Mouse (Mus musculus): ENCODE measurements around the gene Ovol1. TPM values are rescaled to one million over a fixed set of nuclear protein-coding genes. Genes with fewer than 3 reads are reported as not detected.

Ovol1 gene
- polyA plus RNA-seq, 1 experiment from 2014 or later: 0.22 TPM

GRCm38 (mm10) chr19:5566316-5566715 lies 5.9 kb upstream of the Ovol1 start:
- H3K4me1 ChIP-seq (replicated peaks; ENCODE audit: control insufficient read depth, insufficient read depth, low read length): peaks cover 20% of the 10 kb centered on the region
- H3K4me2 ChIP-seq: no peak overlapping the region; the same call in 1 of the 2 replicates
- 54% methylated on average over 5 of the region's 5 CpGs for WGBS
- no peak overlapping the region for H3K27ac ChIP-seq (ENCODE audit: low read depth, low read length)
- DNase-seq (ENCODE audit: low spot score) (no peak), ATAC-seq (replicated peaks; ENCODE audit: low FRiP score) (no peak)
- peaks cover 47% of the 10 kb centered on the region for H3K27me3 ChIP-seq (replicated peaks; ENCODE audit: control insufficient read depth, insufficient read depth, low read length)
- no peak overlapping the region for H3K9ac ChIP-seq (ENCODE audit: low read depth, low read length)
- peak overlapping the region; percentile 83; the same call in 1 of the 2 replicates for H3K4me3 ChIP-seq (ENCODE audit: low read depth, low read length)
- no peaks in the 10 kb centered on the region for H3K36me3 ChIP-seq (ENCODE audit: control insufficient read depth, insufficient read depth, low read length)
- H3K9me3 ChIP-seq (ENCODE audit: control insufficient read depth, low read length): no peaks in the 10 kb centered on the region

DNA sequence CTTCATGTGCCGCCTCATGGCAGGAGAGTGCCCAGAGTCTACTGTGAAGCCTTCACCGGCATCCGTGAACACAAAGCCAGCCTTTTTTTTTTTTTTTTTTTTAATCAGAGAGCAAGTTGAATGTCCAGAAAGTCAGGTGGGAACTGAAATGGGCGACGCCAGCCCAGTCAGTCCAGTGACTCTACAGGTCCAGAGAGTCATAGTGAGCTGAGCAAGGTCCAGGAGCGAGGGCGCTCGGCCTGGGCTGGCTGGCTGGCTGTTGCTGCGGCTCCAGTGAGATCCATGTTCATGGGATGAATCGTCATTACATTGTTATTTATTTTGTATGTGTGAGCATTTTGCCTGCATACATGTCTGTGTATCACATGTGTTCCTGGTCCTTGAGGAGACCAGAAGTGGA lies 2.3 kb upstream of the Ovol1 start:
- Histone ChIP-seq H3K4me1 (replicated peaks; ENCODE audit: control insufficient read depth, insufficient read depth, low read length) (peaks cover 19% of the 10 kb centered on the region), H3K36me3 (ENCODE audit: control insufficient read depth, insufficient read depth, low read length) (no peaks in the 10 kb centered on the region), H3K9ac (ENCODE audit: low read depth, low read length) (no peak overlapping the region), H3K27me3 (replicated peaks; ENCODE audit: control insufficient read depth, insufficient read depth, low read length) (peaks cover 82% of the 10 kb centered on the region), H3K4me2 (no peak overlapping the region), H3K27ac (ENCODE audit: low read depth, low read length) (no peak overlapping the region), H3K4me3 (ENCODE audit: low read depth, low read length) (no peak overlapping the region), H3K9me3 (ENCODE audit: control insufficient read depth, low read length) (no peaks in the 10 kb centered on the region)
- DNase-seq (ENCODE audit: low spot score) (no peak), ATAC-seq (replicated peaks; ENCODE audit: low FRiP score) (no peak)
- WGBS: 87% methylated on average over 10 of the region's 10 CpGs

GRCm38 (mm10) chr19:5561886-5562285 lies 1.4 kb upstream of the Ovol1 start:
- H3K36me3 ChIP-seq (ENCODE audit: control insufficient read depth, insufficient read depth, low read length): no peaks in the 10 kb centered on the region
- no peak overlapping the region for H3K4me3 ChIP-seq (ENCODE audit: low read depth, low read length)
- DNase-seq (ENCODE audit: low spot score) (no peak), ATAC-seq (replicated peaks; ENCODE audit: low FRiP score) (no peak)
- H3K9me3 ChIP-seq (ENCODE audit: control insufficient read depth, low read length): no peaks in the 10 kb centered on the region
- H3K27ac ChIP-seq (ENCODE audit: low read depth, low read length): no peak overlapping the region
- no peak overlapping the region for H3K9ac ChIP-seq (ENCODE audit: low read depth, low read length)
- 48% methylated on average over 3 of the region's 3 CpGs for WGBS
- H3K27me3 ChIP-seq (replicated peaks; ENCODE audit: control insufficient read depth, insufficient read depth, low read length): peaks cover 91% of the 10 kb centered on the region
- H3K4me1 ChIP-seq (replicated peaks; ENCODE audit: control insufficient read depth, insufficient read depth, low read length): peaks cover 20% of the 10 kb centered on the region
- H3K4me2 ChIP-seq: no peak overlapping the region

DNA sequence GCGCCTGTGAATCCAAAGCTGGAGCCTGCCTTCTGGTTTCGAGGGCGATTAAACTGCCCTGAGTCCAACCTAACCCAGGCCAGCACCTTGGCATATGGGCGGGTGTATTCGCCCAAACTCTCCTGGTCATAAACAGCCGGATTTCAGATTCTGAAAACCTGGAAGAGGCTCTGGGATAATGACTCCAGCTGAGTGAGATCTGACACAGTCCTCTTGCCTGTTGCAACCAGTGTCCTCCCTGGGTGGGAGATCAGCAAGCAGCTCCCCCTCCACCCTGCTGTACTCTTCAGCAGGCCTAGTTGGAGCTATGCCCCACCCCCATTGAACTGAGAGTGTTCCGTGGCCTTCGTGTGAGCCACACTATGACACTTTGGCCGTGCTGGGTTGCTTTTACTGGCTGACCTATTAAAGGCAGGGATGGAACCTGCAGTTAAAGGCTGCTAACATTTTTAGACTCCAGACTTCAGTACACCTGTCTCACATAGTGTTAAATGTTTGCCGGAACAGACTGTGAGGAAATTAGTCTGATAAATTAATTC lies 875 bp upstream of the Ovol1 start:
- Histone ChIP-seq H3K36me3 (ENCODE audit: control insufficient read depth, insufficient read depth, low read length) (no peaks in the 10 kb centered on the region), H3K4me3 (ENCODE audit: low read depth, low read length) (peak overlapping the region; percentile 43), H3K4me1 (replicated peaks; ENCODE audit: control insufficient read depth, insufficient read depth, low read length) (peaks cover 14% of the 10 kb centered on the region), H3K27ac (ENCODE audit: low read depth, low read length) (no peak overlapping the region), H3K4me2 (peak overlapping the region; percentile 71), H3K27me3 (replicated peaks; ENCODE audit: control insufficient read depth, insufficient read depth, low read length) (peaks cover 94% of the 10 kb centered on the region), H3K9me3 (ENCODE audit: control insufficient read depth, low read length) (no peaks in the 10 kb centered on the region), H3K9ac (ENCODE audit: low read depth, low read length) (no peak overlapping the region)
- ATAC-seq (replicated peaks; ENCODE audit: low FRiP score) (no peak), DNase-seq (ENCODE audit: low spot score) (no peak)
- 20% methylated on average over 10 of the region's 10 CpGs for WGBS

DNA sequence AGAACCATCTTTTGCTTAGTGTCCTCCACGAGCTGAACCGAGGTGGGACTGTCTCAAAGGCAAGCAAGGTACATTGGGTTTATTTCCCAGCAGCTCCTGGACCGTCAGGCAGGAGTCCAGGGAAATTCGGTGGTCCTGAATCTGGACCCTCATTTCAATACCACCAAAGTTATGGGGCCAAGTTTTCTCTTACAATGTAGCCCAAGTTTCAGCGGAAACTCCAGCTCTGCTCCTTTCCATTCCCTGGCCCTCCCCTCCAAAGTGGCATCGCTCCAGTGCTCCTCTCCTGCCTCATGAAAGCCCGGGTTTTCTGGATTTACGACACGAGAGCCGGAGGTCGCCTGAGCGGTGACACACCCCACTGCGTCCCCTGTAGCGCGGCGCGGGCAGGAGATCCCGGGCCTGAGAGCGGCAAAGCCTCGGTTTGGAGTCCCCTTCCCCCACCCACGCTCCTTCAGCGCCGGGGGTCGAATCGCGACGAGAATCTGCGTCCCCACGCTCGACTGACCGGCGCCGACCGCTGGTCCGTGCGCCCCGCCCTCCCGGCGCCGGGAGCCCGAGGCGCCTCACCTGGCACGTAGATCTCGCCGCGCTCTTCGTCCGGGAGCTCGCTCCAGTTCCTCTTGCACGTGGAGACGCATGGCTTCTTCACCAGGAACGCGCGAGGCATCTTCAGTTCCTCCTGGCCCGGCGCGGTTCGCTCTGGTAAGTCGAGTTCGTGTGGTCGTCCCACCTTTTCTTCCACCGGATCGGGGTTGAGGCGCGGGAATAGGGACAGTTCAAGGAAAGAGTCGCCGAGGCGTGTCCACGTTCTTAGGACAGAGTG lies 602 bp downstream of the Ovol1 start:
- Histone ChIP-seq H3K27me3 (replicated peaks; ENCODE audit: control insufficient read depth, insufficient read depth, low read length) (peaks cover 95% of the 10 kb centered on the region), H3K4me1 (replicated peaks; ENCODE audit: control insufficient read depth, insufficient read depth, low read length) (peaks cover 14% of the 10 kb centered on the region), H3K36me3 (ENCODE audit: control insufficient read depth, insufficient read depth, low read length) (no peaks in the 10 kb centered on the region), H3K4me2 (peak overlapping the region; percentile 71), H3K27ac (ENCODE audit: low read depth, low read length) (no peak overlapping the region), H3K9me3 (ENCODE audit: control insufficient read depth, low read length) (no peaks in the 10 kb centered on the region), H3K9ac (ENCODE audit: low read depth, low read length) (no peak overlapping the region), H3K4me3 (ENCODE audit: low read depth, low read length) (peak overlapping the region; percentile 43)
- 2% methylated on average over 69 of the region's 69 CpGs for WGBS
- no peak for DNase-seq (ENCODE audit: low spot score)
- no peak for ATAC-seq (replicated peaks; ENCODE audit: low FRiP score)

GRCm38 (mm10) chr19:5559229-5559628 lies 1.2 kb downstream of the Ovol1 start:
- H3K9ac ChIP-seq (ENCODE audit: low read depth, low read length): no peak overlapping the region
- DNase-seq (ENCODE audit: low spot score) (no peak), ATAC-seq (replicated peaks; ENCODE audit: low FRiP score) (no peak)
- no peaks in the 10 kb centered on the region for H3K36me3 ChIP-seq (ENCODE audit: control insufficient read depth, insufficient read depth, low read length)
- no peak overlapping the region for H3K27ac ChIP-seq (ENCODE audit: low read depth, low read length)
- H3K9me3 ChIP-seq (ENCODE audit: control insufficient read depth, low read length): no peaks in the 10 kb centered on the region
- H3K4me2 ChIP-seq: no peak overlapping the region
- H3K27me3 ChIP-seq (replicated peaks; ENCODE audit: control insufficient read depth, insufficient read depth, low read length): peaks cover 89% of the 10 kb centered on the region
- 18% methylated on average over 8 of the region's 8 CpGs for WGBS
- H3K4me3 ChIP-seq (ENCODE audit: low read depth, low read length): no peak overlapping the region
- H3K4me1 ChIP-seq (replicated peaks; ENCODE audit: control insufficient read depth, insufficient read depth, low read length): peaks cover 14% of the 10 kb centered on the region

DNA sequence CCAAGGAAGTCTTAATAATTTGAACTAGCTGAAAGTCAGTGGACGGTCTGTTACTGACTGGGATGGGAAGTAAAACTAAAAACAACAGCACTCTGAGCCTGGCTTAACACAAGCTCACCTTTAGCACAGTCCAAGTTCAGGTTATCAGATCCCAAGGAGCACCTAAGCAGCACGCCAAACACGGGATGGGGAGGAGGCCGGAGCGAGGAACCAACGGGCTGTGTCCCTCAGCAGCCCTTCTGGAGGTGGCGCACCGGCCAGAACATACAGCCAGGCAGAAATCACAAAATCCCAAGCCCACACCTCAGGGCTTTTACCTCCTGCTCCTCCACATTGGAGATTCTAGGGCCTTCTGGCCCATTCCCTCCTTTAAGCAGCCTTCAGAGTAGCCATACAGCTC lies 1.7 kb downstream of the Ovol1 start:
- 55% methylated on average over 8 of the region's 8 CpGs for WGBS
- H3K36me3 ChIP-seq (ENCODE audit: control insufficient read depth, insufficient read depth, low read length): no peaks in the 10 kb centered on the region
- no peak overlapping the region for H3K4me2 ChIP-seq
- no peak overlapping the region for H3K27ac ChIP-seq (ENCODE audit: low read depth, low read length)
- DNase-seq (ENCODE audit: low spot score): no peak
- no peak overlapping the region for H3K9ac ChIP-seq (ENCODE audit: low read depth, low read length)
- peaks cover 85% of the 10 kb centered on the region for H3K27me3 ChIP-seq (replicated peaks; ENCODE audit: control insufficient read depth, insufficient read depth, low read length)
- H3K9me3 ChIP-seq (ENCODE audit: control insufficient read depth, low read length): no peaks in the 10 kb centered on the region
- H3K4me1 ChIP-seq (replicated peaks; ENCODE audit: control insufficient read depth, insufficient read depth, low read length): peaks cover 14% of the 10 kb centered on the region
- H3K4me3 ChIP-seq (ENCODE audit: low read depth, low read length): no peak overlapping the region
- no peak for ATAC-seq (replicated peaks; ENCODE audit: low FRiP score)

DNA sequence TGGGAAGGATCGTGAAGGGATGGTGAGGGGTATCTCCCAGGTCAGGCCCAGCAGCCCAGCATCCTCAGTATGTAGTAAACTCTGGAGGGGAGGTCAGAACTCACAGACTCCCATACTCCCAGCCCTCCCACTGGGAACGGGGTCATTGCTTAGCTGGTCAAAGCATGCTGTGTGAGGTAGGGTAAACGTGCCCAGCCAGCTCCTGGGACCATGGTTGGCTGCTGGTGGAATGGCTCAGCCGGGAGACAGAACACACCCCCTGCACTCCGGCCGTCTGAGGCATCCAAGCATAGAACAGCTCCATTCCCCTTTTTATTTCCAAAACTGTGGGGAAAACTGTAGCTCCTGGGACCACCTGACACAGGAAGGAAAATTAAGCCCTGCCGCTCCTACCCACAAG lies 2.3 kb downstream of the Ovol1 start:
- no peak for ATAC-seq (replicated peaks; ENCODE audit: low FRiP score)
- Histone ChIP-seq H3K36me3 (ENCODE audit: control insufficient read depth, insufficient read depth, low read length) (no peaks in the 10 kb centered on the region), H3K4me2 (no peak overlapping the region), H3K9ac (ENCODE audit: low read depth, low read length) (no peak overlapping the region), H3K9me3 (ENCODE audit: control insufficient read depth, low read length) (no peaks in the 10 kb centered on the region), H3K27me3 (replicated peaks; ENCODE audit: control insufficient read depth, insufficient read depth, low read length) (peaks cover 81% of the 10 kb centered on the region), H3K4me3 (ENCODE audit: low read depth, low read length) (no peak overlapping the region), H3K27ac (ENCODE audit: low read depth, low read length) (no peak overlapping the region), H3K4me1 (replicated peaks; ENCODE audit: control insufficient read depth, insufficient read depth, low read length) (peaks cover 14% of the 10 kb centered on the region)
- no peak for DNase-seq (ENCODE audit: low spot score)
- WGBS: 55% methylated on average over 7 of the region's 7 CpGs

DNA sequence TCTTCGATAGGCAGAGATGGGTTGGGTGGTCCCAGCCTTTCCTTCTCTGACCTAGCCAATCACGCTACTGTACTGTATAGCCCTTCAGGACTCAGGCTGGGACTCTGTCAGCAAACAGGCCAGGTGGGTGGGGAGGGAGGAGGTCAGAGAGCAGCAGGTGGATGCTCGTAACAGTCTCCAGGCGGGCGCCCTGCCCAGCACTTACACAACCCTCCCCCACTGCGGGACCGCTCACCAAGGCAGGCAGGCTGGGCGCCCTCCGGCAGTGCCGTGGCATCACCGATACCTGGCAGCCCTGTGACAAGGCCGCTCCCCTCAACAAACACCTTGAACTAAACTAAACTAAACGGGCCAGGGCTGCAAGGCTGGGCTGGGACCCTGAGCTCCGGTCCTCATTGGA lies 6.2 kb downstream of the Ovol1 start:
- peaks cover 45% of the 10 kb centered on the region for H3K27me3 ChIP-seq (replicated peaks; ENCODE audit: control insufficient read depth, insufficient read depth, low read length)
- H3K4me3 ChIP-seq (ENCODE audit: low read depth, low read length): no peak overlapping the region
- no peaks in the 10 kb centered on the region for H3K9me3 ChIP-seq (ENCODE audit: control insufficient read depth, low read length)
- no peak overlapping the region for H3K27ac ChIP-seq (ENCODE audit: low read depth, low read length)
- 0 out of 2 replicates have a peak, but pooled peaks cover 4% of the 10 kb centered on the region for H3K4me1 ChIP-seq (replicated peaks; ENCODE audit: control insufficient read depth, insufficient read depth, low read length)
- WGBS: 78% methylated on average over 14 of the region's 14 CpGs
- no peak for ATAC-seq (replicated peaks; ENCODE audit: low FRiP score)
- H3K4me2 ChIP-seq: no peak overlapping the region
- no peak for DNase-seq (ENCODE audit: low spot score)
- no peaks in the 10 kb centered on the region for H3K36me3 ChIP-seq (ENCODE audit: control insufficient read depth, insufficient read depth, low read length)
- H3K9ac ChIP-seq (ENCODE audit: low read depth, low read length): no peak overlapping the region

All from liver, embryonic 11.5 days (tissue).